Mouse (Mus musculus) lung, postnatal 0 days (tissue): ENCODE measurements at regions not wholly inside any gene's neighbourhood (a gene's known extent, or its start where the extent isn't known, plus 50 kb on each side); places are given as distances from the start of the nearest gene placed in this dataset.

Experiments used
- CTCF ChIP-seq: IDR thresholded peaks from 2 replicates; pipeline ENCODE4 v1.5.1; 2016; ENCODE audit warnings: antibody characterized with exemption, mild to moderate bottlenecking
- EP300 ChIP-seq: IDR thresholded peaks from 2 replicates; pipeline ENCODE4 v1.6.1; 2016; ENCODE audit warnings: antibody characterized with exemption, mild to moderate bottlenecking, control low read depth

DNA sequence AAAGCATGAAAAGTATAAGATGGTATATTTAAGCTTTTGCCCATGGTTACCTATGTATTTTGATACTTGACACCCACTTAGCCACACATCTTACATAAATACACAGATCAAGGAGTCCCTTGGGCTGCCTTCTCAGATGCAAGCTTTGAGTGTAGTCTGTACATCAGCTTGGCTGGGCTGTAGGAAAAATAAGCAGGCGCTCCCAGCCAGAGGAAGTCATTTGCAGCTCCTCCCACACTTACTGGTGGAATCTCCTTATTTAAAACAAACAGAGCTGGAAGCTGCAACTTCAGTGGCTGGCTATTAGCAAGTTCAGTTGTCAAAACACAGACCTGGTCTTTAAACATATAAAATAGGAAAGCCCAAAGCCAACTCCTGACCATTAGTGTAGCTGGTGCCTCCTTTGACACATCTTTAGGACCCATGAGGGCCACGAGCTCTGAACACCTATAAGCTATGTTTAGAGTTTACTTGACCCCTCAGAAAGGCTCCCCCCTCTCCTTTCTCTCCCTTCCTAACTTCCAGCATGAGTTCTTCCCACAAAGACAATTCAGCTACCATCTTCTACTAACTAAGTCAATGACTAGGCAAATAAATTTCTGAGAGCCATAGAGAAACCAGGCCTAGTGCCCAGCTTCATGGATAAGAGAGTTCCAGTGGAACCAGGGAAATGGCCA, 75.4 kb upstream of the Nepro start:
- TF ChIP-seq CTCF (no peak), EP300 (no peak)
